Mouse (Mus musculus): ENCODE data around the gene Fzd4. TPM values are rescaled to one million over a fixed set of nuclear protein-coding genes. Genes with fewer than 3 reads are reported as not detected.
A peak's percentile ranks its signal among the peaks of the same experiment; 100 is the strongest.

Gene Fzd4
- polyA plus RNA-seq, 1 experiment from 2014 or later = 7.8 TPM

- no peaks in the 10 kb centered on the region for H3K9me3 ChIP-seq (ENCODE audit: control insufficient read depth, low read length)
- DNase-seq (ENCODE audit: low spot score) = no peak
These were observed 14.0 kb downstream of the Fzd4 start for GRCm38 (mm10) chr7:89418127-89418653.

DNA sequence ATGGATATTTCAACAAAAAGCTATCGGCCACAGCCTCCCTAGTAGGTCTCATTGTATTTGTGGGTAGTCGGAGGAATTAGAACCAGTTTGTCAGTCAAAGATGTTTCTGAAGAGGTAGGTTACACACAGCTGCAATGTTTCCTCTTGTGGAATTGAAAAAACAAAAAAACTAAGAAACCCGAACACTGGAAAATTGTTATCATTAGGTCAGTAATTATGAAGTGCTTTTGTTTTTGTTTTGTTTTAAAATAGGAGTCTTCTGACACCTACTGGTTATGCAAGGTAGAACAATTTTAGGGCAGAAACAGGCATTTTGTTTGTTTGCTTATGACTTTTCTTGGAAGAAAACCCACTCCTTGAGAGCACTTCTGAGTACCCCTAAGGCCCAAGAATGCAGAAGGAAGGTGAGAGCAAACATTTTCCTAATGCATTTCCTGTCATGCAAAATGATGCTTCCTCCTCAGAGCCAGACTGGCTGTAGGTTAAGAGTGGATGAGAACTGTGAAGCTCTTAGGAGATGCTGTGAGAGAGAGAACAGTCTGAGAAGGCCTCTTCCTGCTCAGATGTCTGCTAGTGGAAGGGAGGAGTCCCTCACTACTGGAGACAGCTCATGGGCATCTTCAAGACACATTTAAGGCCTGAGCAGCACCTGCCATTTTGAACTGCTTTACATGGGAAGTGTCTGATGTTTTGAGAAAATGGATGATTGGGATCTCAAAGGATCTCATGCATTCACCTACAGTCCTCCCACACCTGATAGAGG, 14.9 kb downstream of the Fzd4 start:
- no peak overlapping the region for H3K27ac ChIP-seq (ENCODE audit: low read depth, low read length)
- no peaks in the 10 kb centered on the region for H3K27me3 ChIP-seq (replicated peaks; ENCODE audit: control insufficient read depth, insufficient read depth, low read length)
- ATAC-seq (replicated peaks; ENCODE audit: low FRiP score) (no peak), DNase-seq (ENCODE audit: low spot score) (no peak)
- no peak overlapping the region for H3K4me2 ChIP-seq
- H3K36me3 ChIP-seq (ENCODE audit: control insufficient read depth, insufficient read depth, low read length) = no peaks in the 10 kb centered on the region
- no peak overlapping the region for H3K9ac ChIP-seq (ENCODE audit: low read depth, low read length)
- peaks cover 4% of the 10 kb centered on the region; the same call in 1 of the 2 replicates for H3K4me1 ChIP-seq (replicated peaks; ENCODE audit: control insufficient read depth, insufficient read depth, low read length)
- WGBS = 52% methylated on average over 3 of the region's 3 CpGs
- H3K4me3 ChIP-seq (ENCODE audit: low read depth, low read length) = no peak overlapping the region
- no peaks in the 10 kb centered on the region for H3K9me3 ChIP-seq (ENCODE audit: control insufficient read depth, low read length)

More at GRCm38 (mm10) chr7:89418127-89418653, 14.0 kb downstream of the Fzd4 start:
- Histone ChIP-seq H3K27me3 (replicated peaks; ENCODE audit: control insufficient read depth, insufficient read depth, low read length) (no peaks in the 10 kb centered on the region), H3K4me2 (no peak overlapping the region), H3K9ac (ENCODE audit: low read depth, low read length) (no peak overlapping the region), H3K4me3 (ENCODE audit: low read depth, low read length) (no peak overlapping the region), H3K27ac (ENCODE audit: low read depth, low read length) (no peak overlapping the region), H3K4me1 (replicated peaks; ENCODE audit: control insufficient read depth, insufficient read depth, low read length) (peaks cover 4% of the 10 kb centered on the region; the same call in 1 of the 2 replicates), H3K36me3 (ENCODE audit: control insufficient read depth, insufficient read depth, low read length) (no peaks in the 10 kb centered on the region)
- WGBS = 59% methylated on average over 8 of the region's 8 CpGs
- no peak for ATAC-seq (replicated peaks; ENCODE audit: low FRiP score)

DNA sequence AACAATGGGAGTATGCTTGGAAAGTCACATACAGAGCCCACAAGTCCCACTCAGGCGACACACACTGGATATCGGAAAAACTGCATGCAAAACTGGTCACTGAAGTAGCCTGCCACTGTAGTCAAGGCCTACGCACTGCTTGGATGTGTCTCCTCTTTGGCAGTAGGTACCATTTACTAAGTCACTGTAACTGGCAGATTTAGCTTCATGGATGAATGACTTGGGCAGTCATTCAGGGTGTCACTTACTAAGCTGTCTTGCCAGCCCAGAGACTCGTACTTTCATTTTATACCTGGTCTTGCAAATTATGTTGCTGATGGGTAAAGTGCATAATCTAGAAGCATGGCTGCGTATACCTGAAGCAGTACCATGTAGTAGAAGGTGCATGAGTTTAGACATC, 17.1 kb downstream of the Fzd4 start:
- Histone ChIP-seq H3K27me3 (replicated peaks; ENCODE audit: control insufficient read depth, insufficient read depth, low read length) (no peaks in the 10 kb centered on the region), H3K9me3 (ENCODE audit: control insufficient read depth, low read length) (no peaks in the 10 kb centered on the region), H3K4me3 (ENCODE audit: low read depth, low read length) (no peak overlapping the region), H3K4me2 (no peak overlapping the region), H3K9ac (ENCODE audit: low read depth, low read length) (no peak overlapping the region), H3K36me3 (ENCODE audit: control insufficient read depth, insufficient read depth, low read length) (no peaks in the 10 kb centered on the region), H3K27ac (ENCODE audit: low read depth, low read length) (no peak overlapping the region), H3K4me1 (replicated peaks; ENCODE audit: control insufficient read depth, insufficient read depth, low read length) (peaks cover 4% of the 10 kb centered on the region; the same call in 1 of the 2 replicates)
- DNase-seq (ENCODE audit: low spot score) = no peak
- 90% methylated on average over 5 of the region's 5 CpGs for WGBS
- ATAC-seq (replicated peaks; ENCODE audit: low FRiP score) = no peak

DNA sequence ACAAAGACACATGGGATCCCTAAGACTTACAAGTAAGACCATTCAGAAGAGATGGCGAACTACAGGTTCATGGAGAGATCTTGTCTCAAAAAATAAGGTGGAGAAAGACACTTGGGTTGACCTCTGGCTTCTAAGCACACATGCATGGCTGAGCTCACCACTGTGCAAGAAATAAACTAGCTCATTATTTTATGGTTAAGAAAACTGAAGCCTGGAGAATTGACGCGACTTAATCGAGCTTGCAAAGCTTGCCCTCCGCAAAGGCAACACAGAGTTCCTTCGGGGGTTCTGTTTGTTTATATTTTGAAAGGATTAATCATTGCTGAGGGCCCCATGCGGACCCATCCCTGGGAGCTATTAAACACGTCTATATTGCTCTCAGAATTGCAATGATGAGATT, 18.5 kb downstream of the Fzd4 start:
- Histone ChIP-seq H3K9me3 (ENCODE audit: control insufficient read depth, low read length) (no peaks in the 10 kb centered on the region), H3K4me1 (replicated peaks; ENCODE audit: control insufficient read depth, insufficient read depth, low read length) (peaks cover 4% of the 10 kb centered on the region; the same call in 1 of the 2 replicates), H3K4me2 (no peak overlapping the region), H3K9ac (ENCODE audit: low read depth, low read length) (no peak overlapping the region), H3K4me3 (ENCODE audit: low read depth, low read length) (no peak overlapping the region), H3K36me3 (ENCODE audit: control insufficient read depth, insufficient read depth, low read length) (no peaks in the 10 kb centered on the region), H3K27ac (ENCODE audit: low read depth, low read length) (no peak overlapping the region), H3K27me3 (replicated peaks; ENCODE audit: control insufficient read depth, insufficient read depth, low read length) (no peaks in the 10 kb centered on the region)
- DNase-seq (ENCODE audit: low spot score) (no peak), ATAC-seq (replicated peaks; ENCODE audit: low FRiP score) (no peak)
- WGBS = 48% methylated on average over 8 of the region's 8 CpGs

GRCm38 (mm10) chr7:89423194-89423593, 19.0 kb downstream of the Fzd4 start:
- Histone ChIP-seq H3K27me3 (replicated peaks; ENCODE audit: control insufficient read depth, insufficient read depth, low read length) (no peaks in the 10 kb centered on the region), H3K4me1 (replicated peaks; ENCODE audit: control insufficient read depth, insufficient read depth, low read length) (peaks cover 4% of the 10 kb centered on the region; the same call in 1 of the 2 replicates), H3K9ac (ENCODE audit: low read depth, low read length) (no peak overlapping the region), H3K4me3 (ENCODE audit: low read depth, low read length) (no peak overlapping the region), H3K36me3 (ENCODE audit: control insufficient read depth, insufficient read depth, low read length) (no peaks in the 10 kb centered on the region), H3K4me2 (no peak overlapping the region), H3K27ac (ENCODE audit: low read depth, low read length) (no peak overlapping the region), H3K9me3 (ENCODE audit: control insufficient read depth, low read length) (no peaks in the 10 kb centered on the region)
- 19% methylated on average over 5 of the region's 5 CpGs for WGBS
- ATAC-seq (replicated peaks; ENCODE audit: low FRiP score) (peak; percentile 42), DNase-seq (ENCODE audit: low spot score) (no peak)

- DNase-seq (ENCODE audit: low spot score) = no peak
- H3K4me3 ChIP-seq (ENCODE audit: low read depth, low read length) = no peak overlapping the region
- 0 out of 2 replicates have a peak, but pooled peaks have one; percentile 27 for ATAC-seq (replicated peaks; ENCODE audit: low FRiP score)
- H3K27me3 ChIP-seq (replicated peaks; ENCODE audit: control insufficient read depth, insufficient read depth, low read length) = no peaks in the 10 kb centered on the region
- no peak overlapping the region for H3K9ac ChIP-seq (ENCODE audit: low read depth, low read length)
- peaks cover 4% of the 10 kb centered on the region; the same call in 1 of the 2 replicates for H3K4me1 ChIP-seq (replicated peaks; ENCODE audit: control insufficient read depth, insufficient read depth, low read length)
- H3K4me2 ChIP-seq = no peak overlapping the region; the same call in 1 of the 2 replicates
- WGBS = 59% methylated on average over 8 of the region's 8 CpGs
- H3K36me3 ChIP-seq (ENCODE audit: control insufficient read depth, insufficient read depth, low read length) = no peaks in the 10 kb centered on the region
- no peaks in the 10 kb centered on the region for H3K9me3 ChIP-seq (ENCODE audit: control insufficient read depth, low read length)
- no peak overlapping the region for H3K27ac ChIP-seq (ENCODE audit: low read depth, low read length)
These were observed 19.6 kb downstream of the Fzd4 start for GRCm38 (mm10) chr7:89423688-89424255.

- Histone ChIP-seq H3K4me1 (replicated peaks; ENCODE audit: control insufficient read depth, insufficient read depth, low read length) (peaks cover 4% of the 10 kb centered on the region; the same call in 1 of the 2 replicates), H3K9me3 (ENCODE audit: control insufficient read depth, low read length) (no peaks in the 10 kb centered on the region), H3K4me2 (no peak overlapping the region), H3K4me3 (ENCODE audit: low read depth, low read length) (no peak overlapping the region), H3K27ac (ENCODE audit: low read depth, low read length) (no peak overlapping the region), H3K27me3 (replicated peaks; ENCODE audit: control insufficient read depth, insufficient read depth, low read length) (no peaks in the 10 kb centered on the region), H3K9ac (ENCODE audit: low read depth, low read length) (no peak overlapping the region), H3K36me3 (ENCODE audit: control insufficient read depth, insufficient read depth, low read length) (no peaks in the 10 kb centered on the region)
- WGBS = 86% methylated on average over 5 of the region's 5 CpGs
- ATAC-seq (replicated peaks; ENCODE audit: low FRiP score) (no peak), DNase-seq (ENCODE audit: low spot score) (no peak)
These were observed 20.5 kb downstream of the Fzd4 start for GRCm38 (mm10) chr7:89424659-89425058.

DNA sequence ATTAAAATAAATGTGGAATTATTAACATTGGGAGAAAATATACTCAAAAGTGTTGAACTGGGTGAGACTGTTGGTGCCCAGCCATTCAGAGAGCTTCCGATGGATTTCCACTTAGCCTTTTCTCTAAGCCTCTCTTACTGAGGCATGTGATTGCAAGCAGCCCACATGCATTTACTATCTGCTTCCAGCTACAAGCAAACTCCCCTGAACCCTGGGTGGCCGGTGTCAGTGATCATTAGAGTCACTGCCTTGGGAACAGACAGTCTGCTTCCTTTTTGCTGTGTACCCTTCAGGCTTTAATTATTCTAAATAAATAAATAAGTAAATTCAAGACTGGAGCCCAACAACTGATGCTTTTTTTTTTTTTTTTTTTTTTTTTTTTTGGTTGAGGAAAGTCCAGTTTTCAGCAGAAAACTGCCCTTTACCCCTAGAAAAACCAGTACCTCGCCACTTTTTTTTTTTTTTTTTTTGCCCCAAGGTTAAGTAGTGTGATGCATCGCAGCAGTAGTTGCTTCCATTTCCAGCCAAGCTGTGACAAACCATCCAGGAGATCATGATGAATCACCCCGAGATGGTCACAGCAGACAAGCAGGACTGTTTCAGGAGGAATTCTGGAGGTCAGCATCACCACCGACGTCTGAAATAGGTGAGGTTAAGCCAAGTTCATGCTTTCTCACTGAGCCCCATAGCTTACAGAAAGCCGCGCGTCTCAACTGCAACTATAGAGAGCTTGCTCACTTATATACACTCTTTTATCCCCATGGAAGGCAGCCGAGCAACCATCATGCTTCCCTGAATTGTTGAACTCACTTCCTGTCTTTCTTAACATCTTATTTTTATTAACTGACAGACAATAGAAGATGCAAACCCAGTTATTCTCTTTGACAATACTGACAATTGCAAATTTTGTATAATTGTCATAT, 21.9 kb downstream of the Fzd4 start:
- no peaks in the 10 kb centered on the region for H3K27me3 ChIP-seq (replicated peaks; ENCODE audit: control insufficient read depth, insufficient read depth, low read length)
- DNase-seq (ENCODE audit: low spot score) (no peak), ATAC-seq (replicated peaks; ENCODE audit: low FRiP score) (no peak)
- no peaks in the 10 kb centered on the region for H3K36me3 ChIP-seq (ENCODE audit: control insufficient read depth, insufficient read depth, low read length)
- H3K27ac ChIP-seq (ENCODE audit: low read depth, low read length) = no peak overlapping the region
- 56% methylated on average over 11 of the region's 11 CpGs for WGBS
- H3K9me3 ChIP-seq (ENCODE audit: control insufficient read depth, low read length) = no peaks in the 10 kb centered on the region
- peaks cover 4% of the 10 kb centered on the region; the same call in 1 of the 2 replicates for H3K4me1 ChIP-seq (replicated peaks; ENCODE audit: control insufficient read depth, insufficient read depth, low read length)
- no peak overlapping the region for H3K9ac ChIP-seq (ENCODE audit: low read depth, low read length)
- H3K4me3 ChIP-seq (ENCODE audit: low read depth, low read length) = no peak overlapping the region
- H3K4me2 ChIP-seq = no peak overlapping the region
